Mouse (Mus musculus): ENCODE results near the gene Lgals7.

- TF ChIP-seq POLR2A (IDR thresholded peaks at IDR 0.05; ENCODE audit: low read depth, low read length) (0 out of 2 replicates have a peak, but pooled peaks have one; percentile 8), CTCF (IDR thresholded peaks at IDR 0.05; ENCODE audit: borderline replicate concordance, insufficient read depth, low read length) (no peak)
Measured at GRCm38 (mm10) chr7:28822993-28823903, 40.4 kb upstream of the Lgals7 start.

All from embryonic fibroblast, embryonic 13.5 days (primary cell).